Mouse (Mus musculus): ENCODE data around the gene Arl3. TPM values are rescaled to one million over a fixed set of nuclear protein-coding genes. Genes with fewer than 3 reads are reported as not detected.

Gene Arl3
- total and polyA plus RNA-seq, 2 experiments from 2014 or later, result 66.2 to 220 TPM

- H3K9me3 ChIP-seq (ENCODE audit: low read length), result no peaks in the 10 kb centered on the region
- peak overlapping the region; percentile 85 for H3K4me2 ChIP-seq (ENCODE audit: low read depth, low read length)
- peak overlapping the region; percentile 79 for H3K27ac ChIP-seq
- peaks cover 6% of the 10 kb centered on the region for H3K36me3 ChIP-seq (ENCODE audit: insufficient read depth, low read length)
- H3K9ac ChIP-seq (replicated peaks; ENCODE audit: low read length), result peak overlapping the region; percentile 37; the same call in 1 of the 2 replicates
- H3K4me3 ChIP-seq (ENCODE audit: low read length), result peak overlapping the region; percentile 19; the same call in 1 of the 2 replicates
- no peaks in the 10 kb centered on the region for H3K27me3 ChIP-seq (ENCODE audit: insufficient read depth, low read length)
- 11% methylated on average over 8 of the region's 8 CpGs for WGBS
- ATAC-seq (peak; percentile 42; the same call in 1 of the 2 replicates), DNase-seq (ENCODE audit: low spot score) (peak; percentile 72)
- H3K4me1 ChIP-seq (ENCODE audit: insufficient read depth, low read length), result peaks cover 55% of the 10 kb centered on the region
- no peak for TF ChIP-seq CTCF (IDR thresholded peaks at IDR 0.05; ENCODE audit: low read depth)
Measured at GRCm38 (mm10) chr19:46507181-46507581, 65.8 kb downstream of the Arl3 start.

- 28% methylated on average over 3 of the region's 3 CpGs for WGBS
Measured at GRCm38 (mm10) chr19:46506372-46506717, 66.7 kb downstream of the Arl3 start.

GRCm38 (mm10) chr19:46505646-46506371 is 67.2 kb downstream of the Arl3 start:
- H3K4me1 ChIP-seq (ENCODE audit: insufficient read depth, low read length), result peaks cover 55% of the 10 kb centered on the region
- H3K27ac ChIP-seq, result 0 out of 2 replicates have a peak overlapping the region, but pooled peaks have one; percentile 2
- H3K4me3 ChIP-seq (ENCODE audit: low read length), result peak overlapping the region; percentile 89
- H3K27me3 ChIP-seq (ENCODE audit: insufficient read depth, low read length), result no peaks in the 10 kb centered on the region
- peaks cover 5% of the 10 kb centered on the region; the same call in 1 of the 2 replicates for H3K36me3 ChIP-seq (ENCODE audit: insufficient read depth, low read length)
- ATAC-seq (no peak), DNase-seq (ENCODE audit: low spot score) (no peak)
- no peak for TF ChIP-seq CTCF (IDR thresholded peaks at IDR 0.05; ENCODE audit: low read depth)
- H3K9me3 ChIP-seq (ENCODE audit: low read length), result no peaks in the 10 kb centered on the region
- 0 out of 2 replicates have a peak overlapping the region, but pooled peaks have one; percentile 37 for H3K9ac ChIP-seq (replicated peaks; ENCODE audit: low read length)
- H3K4me2 ChIP-seq (ENCODE audit: low read depth, low read length), result peak overlapping the region; percentile 85
- 61% methylated on average over 8 of the region's 8 CpGs for WGBS

More at GRCm38 (mm10) chr19:46506372-46506717, 66.7 kb downstream of the Arl3 start:
- ATAC-seq (no peak), DNase-seq (ENCODE audit: low spot score) (no peak)
- Histone ChIP-seq H3K27me3 (ENCODE audit: insufficient read depth, low read length) (no peaks in the 10 kb centered on the region), H3K4me1 (ENCODE audit: insufficient read depth, low read length) (peaks cover 55% of the 10 kb centered on the region), H3K27ac (peak overlapping the region; percentile 79), H3K9ac (replicated peaks; ENCODE audit: low read length) (peak overlapping the region; percentile 37; the same call in 1 of the 2 replicates), H3K4me2 (ENCODE audit: low read depth, low read length) (peak overlapping the region; percentile 85), H3K4me3 (ENCODE audit: low read length) (peak overlapping the region; percentile 89; the same call in 1 of the 2 replicates), H3K9me3 (ENCODE audit: low read length) (no peaks in the 10 kb centered on the region), H3K36me3 (ENCODE audit: insufficient read depth, low read length) (peaks cover 5% of the 10 kb centered on the region; the same call in 1 of the 2 replicates)
- no peak for TF ChIP-seq CTCF (IDR thresholded peaks at IDR 0.05; ENCODE audit: low read depth)

DNA sequence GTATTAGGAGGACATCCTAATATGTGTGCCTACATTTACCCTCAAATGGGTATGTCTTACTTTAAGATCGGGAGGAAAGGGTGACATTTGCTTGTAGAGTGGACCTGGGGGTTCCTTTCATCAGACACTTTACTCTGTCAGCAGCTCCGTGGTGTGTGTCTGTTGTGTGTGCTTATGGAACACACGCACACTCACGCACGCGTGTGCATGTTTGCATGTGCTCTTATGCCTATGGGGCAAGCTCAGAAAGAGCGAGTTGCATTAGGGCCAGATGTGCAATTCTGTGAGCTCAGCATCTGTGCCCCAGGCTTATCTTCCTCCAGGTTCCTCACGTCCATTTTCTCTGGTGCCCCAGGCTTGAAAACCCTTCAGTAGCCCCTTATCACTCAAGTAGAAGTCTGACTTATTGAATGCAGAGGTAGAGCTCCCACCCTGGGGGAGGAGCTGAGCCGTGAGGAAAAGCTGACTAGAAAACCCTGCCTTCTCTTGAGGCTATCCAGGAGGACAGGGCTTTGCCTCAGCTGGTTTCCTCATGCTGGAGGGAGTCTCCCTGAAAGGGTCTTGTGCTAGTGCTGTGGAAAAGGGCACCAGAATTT is 68.1 kb downstream of the Arl3 start:
- DNase-seq (ENCODE audit: low spot score) (no peak), ATAC-seq (no peak)
- 36% methylated on average over 9 of the region's 9 CpGs for WGBS
- Histone ChIP-seq H3K4me1 (ENCODE audit: insufficient read depth, low read length) (peaks cover 52% of the 10 kb centered on the region), H3K4me3 (ENCODE audit: low read length) (peak overlapping the region; percentile 89), H3K9ac (replicated peaks; ENCODE audit: low read length) (peak overlapping the region; percentile 97), H3K9me3 (ENCODE audit: low read length) (no peaks in the 10 kb centered on the region), H3K4me2 (ENCODE audit: low read depth, low read length) (peak overlapping the region; percentile 85), H3K27ac (peak overlapping the region; percentile 97; the same call in 1 of the 2 replicates), H3K27me3 (ENCODE audit: insufficient read depth, low read length) (no peaks in the 10 kb centered on the region), H3K36me3 (ENCODE audit: insufficient read depth, low read length) (peaks cover 5% of the 10 kb centered on the region; the same call in 1 of the 2 replicates)
- no peak for TF ChIP-seq CTCF (IDR thresholded peaks at IDR 0.05; ENCODE audit: low read depth)

- DNase-seq (ENCODE audit: low spot score) (peak; percentile 56), ATAC-seq (peak; percentile 1; the same call in 1 of the 2 replicates)
- WGBS, result 2% methylated on average over 4 of the region's 4 CpGs
Measured at GRCm38 (mm10) chr19:46504085-46504552, 68.9 kb downstream of the Arl3 start.

GRCm38 (mm10) chr19:46503351-46504084 is 69.5 kb downstream of the Arl3 start:
- under 1% methylated on average over 21 of the region's 21 CpGs for WGBS
- H3K9ac ChIP-seq (replicated peaks; ENCODE audit: low read length), result peak overlapping the region; percentile 97
- H3K9me3 ChIP-seq (ENCODE audit: low read length), result no peaks in the 10 kb centered on the region
- peak; percentile 22 for ATAC-seq
- peak overlapping the region; percentile 89 for H3K4me3 ChIP-seq (ENCODE audit: low read length)
- H3K36me3 ChIP-seq (ENCODE audit: insufficient read depth, low read length), result peaks cover 5% of the 10 kb centered on the region; the same call in 1 of the 2 replicates
- DNase-seq (ENCODE audit: low spot score), result peak; percentile 66
- peaks cover 40% of the 10 kb centered on the region for H3K4me1 ChIP-seq (ENCODE audit: insufficient read depth, low read length)
- TF ChIP-seq CTCF (IDR thresholded peaks at IDR 0.05; ENCODE audit: low read depth), result no peak
- no peaks in the 10 kb centered on the region for H3K27me3 ChIP-seq (ENCODE audit: insufficient read depth, low read length)
- H3K27ac ChIP-seq, result peak overlapping the region; percentile 97
- peak overlapping the region; percentile 85 for H3K4me2 ChIP-seq (ENCODE audit: low read depth, low read length)

More at GRCm38 (mm10) chr19:46504085-46504552, 68.9 kb downstream of the Arl3 start:
- H3K27ac ChIP-seq, result peak overlapping the region; percentile 97
- H3K9ac ChIP-seq (replicated peaks; ENCODE audit: low read length), result peak overlapping the region; percentile 97
- H3K4me2 ChIP-seq (ENCODE audit: low read depth, low read length), result peak overlapping the region; percentile 85
- H3K9me3 ChIP-seq (ENCODE audit: low read length), result no peaks in the 10 kb centered on the region
- TF ChIP-seq CTCF (IDR thresholded peaks at IDR 0.05; ENCODE audit: low read depth), result peak; percentile 49
- peak overlapping the region; percentile 89 for H3K4me3 ChIP-seq (ENCODE audit: low read length)
- H3K4me1 ChIP-seq (ENCODE audit: insufficient read depth, low read length), result peaks cover 46% of the 10 kb centered on the region
- peaks cover 5% of the 10 kb centered on the region; the same call in 1 of the 2 replicates for H3K36me3 ChIP-seq (ENCODE audit: insufficient read depth, low read length)
- no peaks in the 10 kb centered on the region for H3K27me3 ChIP-seq (ENCODE audit: insufficient read depth, low read length)

Measured in hindbrain, postnatal 0 days (tissue).